Mouse (Mus musculus) MEL (cell line): ENCODE measurements at regions not wholly inside any gene's neighbourhood (a gene's known extent, or its start where the extent isn't known, plus 50 kb on each side); places are given as distances from the start of the nearest gene placed in this dataset.

Experiments
- CHD1 ChIP-seq: IDR thresholded peaks from 2 replicates; pipeline ENCODE4 v1.6.1; 2012; ENCODE audit warnings: low read depth, mild to moderate bottlenecking, inconsistent platforms, low read length, improper control_type of control experiment
- CTCF ChIP-seq, 3 experiments: IDR thresholded peaks in 2 of 3; conservative IDR thresholded peaks in 1 of 3; 2 replicates each; pipeline ENCODE4 v1.5.1; 2011 to 2012; ENCODE audit warnings: low read length in 3 of 3, low read depth in 2 of 3, mild to moderate bottlenecking in 2 of 3, improper control_type of control experiment in 1 of 3, inconsistent platforms in 1 of 3, mixed read lengths in 1 of 3, moderate library complexity in 1 of 3; ENCODE audit not compliant: control insufficient read depth in 1 of 3, insufficient read depth in 1 of 3, poor library complexity in 1 of 3, severe bottlenecking in 1 of 3
- EP300 ChIP-seq, 2 experiments: IDR thresholded peaks; 2 replicates each; pipeline ENCODE4 v1.6.1; 2011; ENCODE audit warnings: improper control_type of control experiment in 2 of 2, low read length in 2 of 2, low read depth in 1 of 2, mild to moderate bottlenecking in 1 of 2
- MAZ ChIP-seq: IDR thresholded peaks from 2 replicates; pipeline ENCODE4 v1.6.1; 2012; ENCODE audit warnings: low read depth, mild to moderate bottlenecking, inconsistent platforms, low read length, improper control_type of control experiment
- POLR2A ChIP-seq, 2 experiments: IDR thresholded peaks; 2 replicates each; pipeline ENCODE4 v1.6.1; 2011 to 2012; ENCODE audit warnings: low read length in 2 of 2, mild to moderate bottlenecking in 2 of 2, control low read depth in 1 of 2, improper control_type of control experiment in 1 of 2, low read depth in 1 of 2, moderate library complexity in 1 of 2; ENCODE audit not compliant: control insufficient read depth in 1 of 2, insufficient read depth in 1 of 2, poor library complexity in 1 of 2
- POLR2AphosphoS2 ChIP-seq: IDR thresholded peaks from 2 replicates; pipeline ENCODE4 v1.6.1; 2011; ENCODE audit warnings: low read length, improper control_type of control experiment
- TCF12 ChIP-seq: IDR thresholded peaks from 2 replicates; pipeline ENCODE4 v1.6.1; 2014; ENCODE audit warnings: low read depth, mild to moderate bottlenecking, inconsistent platforms, low read length, improper control_type of control experiment, moderate library complexity
- USF1 ChIP-seq: IDR thresholded peaks from 2 replicates; pipeline ENCODE4 v1.6.1; 2014; ENCODE audit warnings: low read depth, mild to moderate bottlenecking, inconsistent platforms, low read length, improper control_type of control experiment, moderate library complexity

GRCm38 (mm10) chr4:55622651-55623050 is 90.4 kb upstream of the Klf4 start:
- TF ChIP-seq USF1 (no peak), EP300 (IDR thresholded peaks at IDR 0.05; ENCODE audit: low read depth in 1 of 2, low read length in 2 of 2) (no peak), MAZ (no peak), POLR2AphosphoS2 (no peak), CTCF (IDR thresholded peaks at IDR 0.05 in 2 of 3, conservative IDR thresholded peaks at IDR 0.05 in 1 of 3; ENCODE audit: control insufficient read depth in 1 of 3, insufficient read depth in 1 of 3, low read depth in 2 of 3, low read length in 3 of 3, poor library complexity in 1 of 3, severe bottlenecking in 1 of 3) (no peak), CHD1 (no peak), TCF12 (no peak), POLR2A (IDR thresholded peaks at IDR 0.05; ENCODE audit: control insufficient read depth in 1 of 2, insufficient read depth in 1 of 2, low read depth in 1 of 2, low read length in 2 of 2, poor library complexity in 1 of 2) (no peak)
